Mouse (Mus musculus) G1E-ER4 (cell line): ENCODE measurements around the gene Aff1. TPM values are rescaled to one million over a fixed set of nuclear protein-coding genes. Genes with fewer than 3 reads are reported as not detected.

Experiments used
- GATA1 ChIP-seq: IDR thresholded peaks from one replicate; pipeline ENCODE4 v1.8.0; 2012; ENCODE audit warnings: low read length, inconsistent platforms
- polyA plus RNA-seq: library from polyadenylated mRNA; stranded (reverse); fragments of >175 nt; gene quantifications from 2 replicates; pipeline ENCODE4 v1.2.3, GENCODE M21; 2012

The Aff1 gene
- polyA plus RNA-seq, 1 experiment = 57.8 TPM

DNA sequence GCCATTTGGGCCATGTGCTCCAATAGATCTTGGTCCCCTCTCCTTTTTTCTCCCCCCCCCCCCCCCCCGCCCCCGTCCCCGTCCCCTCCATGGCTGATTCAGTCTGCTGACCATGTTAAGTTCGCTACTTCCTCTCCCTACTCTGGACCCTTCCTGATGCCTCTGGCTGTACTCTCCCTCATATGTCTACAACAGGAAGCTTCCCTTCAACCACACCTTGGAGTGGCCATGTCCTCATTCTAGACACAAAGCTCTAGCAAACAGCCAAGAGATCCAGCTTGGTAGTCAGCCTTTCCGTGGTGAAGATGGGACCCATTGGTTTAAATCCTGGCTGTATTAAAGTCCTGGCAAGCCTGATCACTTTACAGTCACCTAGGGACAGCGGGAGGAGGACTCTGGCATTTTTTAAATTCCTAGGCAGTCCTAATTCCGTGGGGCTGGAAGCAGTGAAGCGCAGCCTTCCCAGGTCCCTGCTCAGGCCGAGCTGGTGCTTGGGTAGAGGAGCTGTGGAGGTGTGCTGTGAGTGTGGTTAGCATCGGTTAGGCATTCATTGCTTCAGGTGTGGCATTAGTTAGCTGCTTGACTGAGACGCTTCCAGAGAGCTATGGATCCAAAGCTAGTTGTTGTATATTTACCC lies 144.1 kb downstream of the Aff1 start:
- no peak for TF ChIP-seq GATA1

DNA sequence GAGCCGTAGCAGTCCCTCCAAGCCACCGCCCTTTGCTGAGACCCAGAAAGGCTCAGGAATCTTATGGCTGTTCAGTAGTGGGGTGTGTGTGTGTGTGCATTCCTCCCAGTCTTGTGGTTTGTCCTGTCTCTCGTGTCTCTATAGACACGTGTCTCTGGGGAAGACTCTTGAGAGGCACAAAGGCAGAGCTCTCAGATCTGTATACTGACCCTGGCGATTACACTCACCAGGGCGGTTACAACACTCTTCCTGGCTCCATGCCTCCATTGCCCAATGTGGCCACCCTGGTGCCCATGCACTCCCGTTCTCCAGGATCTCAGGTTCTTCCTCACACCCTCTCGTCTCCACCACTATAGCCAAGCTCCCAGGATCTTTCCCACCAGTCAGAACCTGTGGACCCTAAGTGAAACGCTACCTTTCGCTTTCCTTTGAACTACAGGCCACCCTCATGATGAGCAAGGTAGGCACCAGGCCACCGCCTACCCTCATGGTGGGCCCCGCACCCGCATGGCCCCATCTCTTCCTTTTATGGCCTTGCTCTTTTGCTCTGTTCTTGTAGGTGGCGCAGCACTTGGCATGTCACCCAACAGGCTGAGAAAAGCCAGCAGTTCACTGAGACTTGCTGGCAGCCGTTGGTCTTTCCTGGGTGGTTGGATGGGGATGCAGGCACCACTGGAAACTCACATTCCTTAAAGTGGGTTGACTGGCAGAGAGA lies 146.5 kb downstream of the Aff1 start:
- TF ChIP-seq GATA1 = no peak

DNA sequence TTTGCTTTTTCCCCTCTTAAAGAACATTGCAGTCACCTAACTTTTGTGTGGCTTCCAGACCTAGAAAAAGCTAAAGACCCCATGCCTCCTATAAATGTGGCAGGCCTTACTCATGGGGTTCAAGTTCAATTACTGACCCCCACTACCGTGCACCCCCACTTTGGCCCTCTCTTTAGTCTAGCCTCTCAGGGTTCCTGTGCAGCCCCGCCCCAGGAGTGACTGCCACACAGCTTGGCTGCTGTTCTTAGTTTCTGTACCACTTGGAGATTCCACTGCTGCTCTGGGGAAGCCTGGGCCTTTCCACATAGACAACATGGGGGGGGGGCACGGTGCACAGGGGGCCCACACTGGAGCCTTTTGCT lies 147.1 kb downstream of the Aff1 start:
- no peak for TF ChIP-seq GATA1

DNA sequence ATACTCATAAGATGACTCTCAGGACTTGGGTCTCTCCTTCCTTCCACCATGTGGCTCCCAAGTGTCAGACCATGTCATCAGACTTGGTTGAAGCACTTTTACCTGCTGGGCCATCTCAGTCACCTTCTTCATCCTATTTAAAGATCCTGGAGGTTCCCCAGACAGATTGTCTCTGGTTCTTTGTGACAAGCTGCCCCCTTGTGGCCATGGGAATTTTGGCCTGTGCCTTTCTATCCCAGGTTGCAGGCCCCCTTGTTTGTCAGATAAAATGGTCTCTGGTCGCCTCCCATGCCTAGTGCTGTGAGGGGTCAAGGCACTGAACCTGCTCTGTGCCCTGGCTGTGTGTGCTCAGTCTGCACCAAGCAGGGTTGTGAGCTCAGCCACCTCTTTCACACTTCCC lies 151.8 kb downstream of the Aff1 start:
- TF ChIP-seq GATA1 = no peak

DNA sequence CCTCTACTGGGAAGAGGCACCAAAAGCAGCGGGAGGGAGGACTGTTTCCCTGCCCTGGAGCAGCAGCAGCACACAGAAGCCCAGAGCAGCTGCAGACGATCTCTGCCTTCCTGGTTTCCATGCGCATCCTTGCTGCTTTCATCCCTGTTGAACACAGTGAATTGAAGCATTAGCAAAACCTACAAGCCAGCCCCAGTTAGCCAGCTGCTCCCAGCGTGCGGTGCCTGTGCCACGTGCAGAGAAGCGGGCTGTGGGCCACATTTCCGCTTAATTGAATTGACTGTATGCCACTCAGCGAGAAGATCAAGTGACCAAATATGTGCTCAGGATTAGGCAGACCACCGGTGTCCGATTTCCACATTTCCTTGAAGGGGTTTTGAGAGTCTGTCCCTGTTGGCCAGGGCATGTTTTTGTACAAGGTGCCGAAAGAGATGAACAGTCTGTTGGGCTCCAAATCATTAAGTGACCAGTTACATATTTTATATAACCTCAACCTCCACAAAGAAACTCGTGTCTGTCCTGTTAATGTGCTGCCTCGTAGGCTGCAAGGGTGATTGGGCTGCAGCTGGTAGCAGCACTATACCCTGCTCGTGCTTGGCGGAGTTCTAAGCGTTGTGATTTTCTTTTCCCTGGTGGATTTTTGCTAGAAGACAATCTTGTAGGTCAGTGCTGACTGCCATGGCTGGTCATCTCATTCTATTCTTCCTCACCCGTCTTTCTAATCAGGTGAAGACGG lies 153.4 kb downstream of the Aff1 start:
- TF ChIP-seq GATA1 = no peak

DNA sequence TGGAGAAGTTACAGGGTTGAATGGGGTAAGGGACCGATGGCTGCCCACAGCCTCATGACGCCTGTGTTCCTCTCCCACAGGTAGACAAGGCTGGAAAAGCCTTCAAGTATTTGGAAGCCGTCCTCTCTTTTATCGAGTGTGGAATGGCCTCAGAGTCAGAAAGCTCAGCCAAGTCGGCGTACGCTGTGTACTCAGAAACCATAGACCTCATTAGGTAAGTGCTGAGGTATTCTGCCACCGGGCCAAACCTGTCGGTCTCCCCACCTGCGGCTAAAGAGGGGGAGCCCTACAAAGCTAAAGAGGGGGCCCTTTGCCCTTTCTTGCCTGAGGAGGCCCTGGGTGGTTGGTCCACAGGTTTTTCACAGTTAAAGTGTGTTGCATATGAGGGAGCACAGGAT lies 154.0 kb downstream of the Aff1 start:
- TF ChIP-seq GATA1 = no peak

DNA sequence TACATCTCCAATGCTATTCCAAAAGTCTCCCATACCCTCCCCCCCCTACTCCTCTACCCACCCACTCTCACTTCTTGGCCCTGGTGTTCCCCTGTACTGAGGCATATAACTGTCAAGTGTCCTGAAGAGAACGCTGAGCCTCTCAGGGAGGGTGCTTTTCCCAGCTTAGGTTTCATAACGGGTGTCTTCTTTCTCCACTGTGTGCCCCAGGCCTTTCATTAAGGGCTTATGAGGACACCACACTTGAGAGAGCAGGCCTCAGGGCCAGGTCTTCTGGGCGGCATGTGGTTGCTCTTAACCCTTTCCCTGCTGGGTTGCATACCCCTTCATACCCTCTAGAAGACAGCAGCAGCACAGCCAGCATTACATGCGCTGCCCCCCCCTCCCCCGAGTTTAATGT lies 154.4 kb downstream of the Aff1 start:
- TF ChIP-seq GATA1 = no peak

DNA sequence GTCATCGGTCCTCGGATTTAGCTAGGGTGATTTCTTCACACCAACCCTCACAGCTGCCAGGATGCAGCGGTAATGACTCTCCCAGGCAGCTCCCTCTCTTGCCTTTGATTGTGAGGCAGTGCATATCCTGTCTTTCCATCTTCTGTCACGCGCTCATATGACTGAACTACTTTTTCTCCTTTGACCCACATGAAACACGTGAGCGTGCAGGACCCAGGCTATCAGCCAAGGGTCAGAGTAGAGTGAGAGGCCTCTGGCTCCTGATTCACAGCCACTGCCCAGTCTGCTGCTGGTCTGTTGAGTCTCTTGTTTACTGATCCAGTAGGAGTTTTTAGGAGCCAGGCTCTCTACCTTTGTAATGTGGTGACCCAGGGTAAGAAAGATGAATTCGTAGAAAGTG lies 156.4 kb downstream of the Aff1 start:
- TF ChIP-seq GATA1 = no peak

DNA sequence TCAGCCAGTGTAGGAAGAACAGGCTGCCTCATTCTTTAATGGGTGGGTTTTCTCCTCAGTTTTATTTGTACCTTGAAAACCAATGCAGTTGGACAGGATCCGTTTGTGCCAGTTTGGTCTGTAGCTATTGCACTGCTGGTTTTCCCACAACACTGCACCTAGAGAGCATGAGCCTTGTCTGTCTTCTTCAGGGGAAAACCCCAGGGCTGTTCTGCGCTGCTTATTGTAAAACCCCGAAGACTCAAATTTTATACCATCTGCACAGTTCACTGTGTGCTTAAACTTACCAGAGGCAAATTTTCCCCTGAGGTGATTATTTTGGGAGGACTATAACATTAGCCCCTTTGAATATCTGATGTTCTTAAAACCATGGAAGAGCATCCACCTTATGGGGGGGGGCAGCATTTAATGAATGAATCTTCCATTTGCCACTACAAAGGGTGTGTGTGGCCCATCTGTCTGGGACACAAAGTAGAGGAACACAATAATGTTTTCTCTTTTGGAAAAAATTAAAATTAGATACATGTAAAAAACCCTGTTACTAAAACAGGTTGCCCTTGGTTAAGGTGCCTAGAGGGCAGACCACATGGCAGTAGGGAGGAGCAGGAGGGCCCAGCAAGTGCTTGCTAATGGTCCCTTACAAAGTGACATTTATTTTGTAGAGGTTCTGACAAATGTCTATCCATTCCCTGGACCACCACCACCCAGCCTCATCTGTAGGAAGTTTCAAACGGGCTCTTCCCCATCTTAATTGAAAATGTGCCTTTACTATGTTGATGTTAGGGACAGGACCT lies 160.8 kb downstream of the Aff1 start:
- no peak for TF ChIP-seq GATA1

DNA sequence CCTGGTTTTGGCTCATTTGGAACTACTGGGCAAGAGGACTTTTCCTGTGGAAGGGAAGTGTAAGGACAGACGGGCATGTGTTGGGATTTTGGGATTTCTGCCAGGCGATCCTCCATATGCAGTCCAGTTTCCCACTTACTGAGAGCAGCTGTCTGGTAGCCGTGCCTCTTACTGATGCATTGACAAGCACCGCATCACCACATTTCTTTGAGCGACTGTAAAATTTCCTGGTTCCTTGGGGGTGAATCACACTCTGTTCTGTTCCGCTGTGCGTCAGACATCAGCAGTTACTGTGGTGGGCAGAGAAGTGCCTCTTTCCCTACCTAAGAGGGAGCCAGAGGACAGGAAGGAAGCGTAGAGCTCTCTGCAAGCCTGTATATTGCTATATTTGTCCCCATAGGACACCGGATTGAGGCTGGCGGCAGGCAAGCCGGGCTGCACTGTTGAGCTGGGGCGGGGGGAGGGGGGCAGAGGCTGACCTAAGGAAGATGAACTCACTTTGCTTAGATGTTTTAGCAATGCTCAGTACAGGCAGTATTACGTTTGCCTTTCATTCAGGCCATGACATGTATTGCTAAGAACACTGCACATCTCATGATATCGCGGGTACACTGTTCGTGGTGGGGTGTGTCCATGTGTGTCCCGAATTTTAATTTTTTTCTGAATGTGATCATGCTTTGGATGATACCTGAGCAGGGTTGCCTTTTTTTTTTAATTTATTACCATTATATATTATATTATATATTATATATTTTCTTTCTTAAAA lies 162.1 kb downstream of the Aff1 start:
- TF ChIP-seq GATA1 = no peak

DNA sequence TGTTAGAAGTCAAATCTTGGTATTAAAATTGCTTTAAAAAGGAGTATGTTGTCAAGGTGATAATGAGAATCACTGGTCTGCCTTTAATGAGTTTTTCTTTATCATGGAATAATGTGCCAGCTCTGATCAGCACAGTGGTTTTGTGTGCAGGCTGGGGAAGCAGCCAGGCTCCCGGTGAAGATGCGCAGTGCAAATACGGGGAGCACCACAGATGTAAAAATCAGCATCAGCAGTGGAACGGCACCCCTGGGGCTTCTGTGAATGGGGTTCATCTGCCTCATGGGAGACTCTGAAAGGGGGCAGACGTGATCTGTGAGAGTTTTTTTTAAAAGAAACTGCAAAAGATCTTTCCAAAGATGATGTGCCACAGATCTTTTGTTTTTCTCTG lies 162.6 kb downstream of the Aff1 start:
- no peak for TF ChIP-seq GATA1

DNA sequence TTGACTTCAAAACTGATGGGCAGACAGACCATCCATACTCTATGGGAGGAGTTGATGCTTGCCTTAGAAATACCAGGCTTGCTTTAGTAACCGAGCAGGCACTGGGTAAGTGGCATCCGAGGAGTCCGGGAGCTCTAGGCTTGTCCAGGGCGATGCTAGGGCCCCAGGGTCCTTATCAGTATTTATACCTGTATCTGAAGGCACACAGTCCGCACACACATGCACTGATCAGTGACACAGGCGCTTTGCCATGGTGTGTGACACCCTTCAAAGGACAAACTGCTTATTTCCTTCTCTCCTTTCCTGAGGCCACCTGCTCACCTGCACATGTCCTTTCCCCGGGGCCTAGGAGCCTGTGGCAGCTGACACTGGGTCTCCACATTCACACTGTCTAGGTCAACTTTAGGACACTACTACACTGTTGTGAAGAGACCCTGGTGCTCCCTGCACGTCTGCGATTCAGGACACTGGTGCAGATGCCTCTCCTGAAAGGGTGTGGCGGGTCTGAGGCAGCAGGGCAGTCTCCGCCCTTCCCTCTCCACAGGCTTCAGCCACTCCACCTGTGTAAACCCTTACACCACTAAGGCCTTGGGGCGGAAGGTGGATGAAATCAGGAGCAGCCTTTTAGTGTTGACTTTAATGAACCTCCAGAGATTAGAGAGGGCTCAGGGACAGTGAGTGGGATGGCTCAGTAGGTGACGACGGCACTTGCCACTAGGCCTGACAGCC lies 163.5 kb downstream of the Aff1 start:
- no peak for TF ChIP-seq GATA1

DNA sequence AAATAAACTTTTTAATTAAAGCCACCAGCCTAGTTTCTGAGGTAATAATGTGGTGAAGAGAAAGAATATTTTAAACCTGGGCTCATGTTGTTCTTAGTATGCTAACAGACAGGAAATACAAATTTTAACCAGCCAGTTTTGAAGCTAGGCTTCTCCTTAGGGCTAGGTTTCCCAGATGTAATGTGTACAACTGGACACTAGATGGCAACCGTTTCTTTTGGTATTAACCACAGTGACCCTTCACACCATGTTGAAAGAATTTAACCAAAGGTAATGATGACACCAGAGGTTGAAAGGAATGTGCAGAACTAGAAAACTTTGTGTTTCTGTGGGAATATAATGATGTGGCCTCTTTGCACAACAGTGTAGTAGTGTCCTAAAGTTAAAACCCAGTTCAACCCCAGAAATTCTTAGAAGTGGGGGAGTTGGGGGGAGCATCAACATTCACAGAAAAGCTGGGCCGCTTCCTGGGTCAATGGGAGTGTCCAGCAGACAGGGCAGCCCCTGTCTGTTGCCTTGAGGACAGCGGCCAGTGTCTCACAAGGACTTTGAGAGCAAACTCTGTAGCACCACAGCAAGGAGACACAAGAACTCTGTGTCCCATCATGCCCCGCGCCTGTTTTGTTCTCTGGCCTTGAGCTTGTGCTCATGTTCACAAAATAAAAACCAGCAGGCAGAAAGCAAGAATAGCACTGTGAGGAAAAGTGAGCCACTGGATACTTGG lies 164.3 kb downstream of the Aff1 start:
- no peak for TF ChIP-seq GATA1

DNA sequence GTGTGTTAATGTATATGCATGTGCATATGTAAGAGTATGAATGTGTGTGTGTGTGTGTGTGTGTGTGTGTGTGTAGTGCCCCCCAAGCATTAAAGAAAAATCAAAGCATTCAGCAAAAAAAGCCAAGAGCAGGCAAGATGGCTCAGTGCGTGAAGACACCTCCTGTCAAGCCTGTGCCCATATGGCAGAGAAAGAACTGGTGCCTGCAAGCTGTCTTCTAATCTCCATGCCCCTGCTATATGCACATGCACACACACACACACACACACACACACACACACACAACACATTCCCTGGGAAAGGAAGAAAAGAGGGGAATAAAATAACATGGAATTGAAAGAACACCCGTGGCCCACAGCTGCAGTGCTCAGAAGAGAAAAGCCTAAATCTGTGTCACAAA lies 165.0 kb downstream of the Aff1 start:
- TF ChIP-seq GATA1 = no peak
